Mouse (Mus musculus): ENCODE data around the gene Bbc3.
"Not testable (repeated sequence)": the region's sequence is repeated elsewhere in the genome, so short reads cannot be mapped to it uniquely, and the experiment has no call there.

- not testable (repeated sequence) for TF ChIP-seq CTCF, EP300 (IDR thresholded peaks at IDR 0.05; ENCODE audit: low read depth)
Measured at GRCm38 (mm10) chr7:16307141-16307540, 1.1 kb upstream of the Bbc3 start.
